Mouse (Mus musculus): ENCODE data around the gene Ezh1.

Ezh1 gene

DNA sequence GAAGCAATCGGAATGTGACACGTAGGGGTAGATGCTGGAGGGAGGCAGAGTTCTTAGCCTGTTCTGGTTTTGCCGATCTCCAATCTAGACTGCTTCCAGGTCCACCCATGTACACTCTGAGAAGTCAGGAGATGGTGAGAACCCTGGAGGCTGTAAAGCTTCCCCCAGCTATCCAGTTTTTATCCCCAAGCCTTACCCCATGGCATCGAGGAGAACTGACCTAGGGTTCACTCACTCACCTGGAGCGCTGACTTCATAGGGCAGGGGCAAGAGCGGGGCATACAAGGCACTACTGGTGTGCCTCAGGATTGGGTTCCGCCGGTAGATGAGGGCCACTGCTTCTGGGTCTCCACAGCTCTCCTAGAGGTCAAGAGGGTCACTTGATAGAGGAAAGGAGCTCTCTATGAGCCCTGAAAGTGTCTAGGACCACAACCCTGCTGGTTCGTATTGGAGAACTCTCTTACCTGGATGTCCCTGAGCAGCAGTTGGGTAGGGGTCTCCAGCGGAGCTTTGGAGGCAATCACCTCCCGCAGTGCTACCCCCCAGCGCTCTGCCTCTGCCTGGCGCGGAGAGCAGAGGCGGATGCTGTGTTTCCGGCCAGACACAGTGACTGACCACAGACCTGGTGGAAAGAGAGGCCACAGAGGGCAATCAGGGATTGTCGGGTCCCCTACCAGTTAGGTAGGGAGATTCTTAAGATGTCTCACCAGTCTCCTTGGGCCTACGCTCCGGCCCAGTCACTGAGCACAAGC lies 58.9 kb downstream of the Ezh1 start:
- DNase-seq = peak in 1 of 2 experiments; percentile 30

DNA sequence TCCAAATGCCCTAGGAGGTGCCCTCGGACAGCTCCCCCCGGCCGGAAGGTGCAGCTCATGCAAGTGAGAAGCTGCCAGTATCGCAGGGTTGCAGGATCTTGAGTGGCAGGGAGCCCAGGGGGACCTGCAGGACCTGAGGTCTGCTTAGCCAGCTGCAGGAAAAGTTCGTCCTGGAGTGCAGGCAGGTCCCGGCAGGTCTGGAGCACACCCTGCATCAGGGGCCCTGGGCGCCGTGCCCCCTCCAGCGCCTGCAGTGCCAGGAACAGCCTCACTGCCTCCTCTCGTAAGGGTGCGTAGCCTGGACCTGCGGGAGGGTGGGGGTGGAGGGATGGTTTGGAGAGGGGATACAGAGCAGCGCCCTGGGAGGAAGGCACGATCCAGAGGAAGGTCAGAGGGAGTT lies 59.9 kb downstream of the Ezh1 start:
- DNase-seq = peak; percentile 23 to 37

DNA sequence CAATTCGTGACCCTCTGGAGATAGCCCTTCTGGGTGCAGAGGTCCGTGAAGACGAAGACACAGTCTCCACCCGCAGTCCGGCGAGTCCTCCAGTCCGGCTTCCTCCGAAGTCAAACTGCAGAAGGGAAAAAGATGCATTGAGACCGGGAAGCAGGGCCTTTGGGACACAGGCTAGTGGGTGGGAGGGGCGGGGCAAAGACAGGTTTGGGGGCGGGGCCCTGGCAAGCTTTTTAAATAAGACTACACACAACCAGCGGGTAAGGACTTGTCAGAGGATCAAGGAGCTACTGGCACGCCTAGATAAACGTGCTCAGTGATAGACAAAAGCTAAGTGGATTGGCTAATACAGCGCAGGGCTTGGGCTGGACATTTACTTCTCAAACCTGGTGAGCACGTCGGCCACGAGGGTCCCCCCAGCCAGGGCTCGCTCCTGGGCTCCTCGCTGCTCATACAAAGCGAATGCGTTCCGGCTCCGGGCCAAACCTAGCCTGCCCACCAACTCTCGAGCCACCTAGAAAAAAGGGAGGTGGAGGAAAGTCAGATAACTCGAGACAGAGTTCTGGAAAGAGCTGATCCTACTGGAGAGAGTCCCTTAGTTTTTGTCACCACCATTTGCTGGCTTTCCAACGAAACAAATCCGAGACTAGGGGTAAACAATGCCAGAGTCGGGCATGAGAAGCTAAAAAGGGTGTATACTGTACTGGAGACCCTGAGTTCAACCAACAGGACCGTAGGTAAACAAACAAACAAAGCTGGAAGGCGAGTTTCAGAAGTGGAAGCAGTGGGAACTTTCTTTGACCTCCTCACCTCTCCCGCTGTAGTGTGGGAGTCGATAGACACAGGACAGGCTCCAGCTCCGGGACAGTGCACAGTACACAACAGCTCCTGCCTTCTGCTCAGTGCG lies 61.3 kb downstream of the Ezh1 start:
- peak; percentile 38 to 39 for DNase-seq

DNA sequence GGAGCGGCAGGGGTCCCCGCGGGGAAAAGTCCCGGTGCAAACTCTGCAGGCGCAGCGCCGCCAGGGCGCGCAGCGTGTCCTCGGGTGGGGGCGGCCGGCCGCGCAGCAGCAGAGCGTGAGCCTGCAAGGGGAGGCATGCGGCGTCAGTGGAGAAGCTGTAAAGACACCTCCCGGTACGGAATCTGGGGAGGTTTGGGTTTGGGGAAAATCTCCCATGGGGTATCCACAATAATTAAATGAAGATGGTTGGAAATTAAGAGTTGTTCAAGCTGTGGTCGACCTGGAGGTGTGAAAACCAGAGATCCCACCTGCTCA lies 62.0 kb downstream of the Ezh1 start:
- peak in 1 of 2 experiments; percentile 47 for DNase-seq

DNA sequence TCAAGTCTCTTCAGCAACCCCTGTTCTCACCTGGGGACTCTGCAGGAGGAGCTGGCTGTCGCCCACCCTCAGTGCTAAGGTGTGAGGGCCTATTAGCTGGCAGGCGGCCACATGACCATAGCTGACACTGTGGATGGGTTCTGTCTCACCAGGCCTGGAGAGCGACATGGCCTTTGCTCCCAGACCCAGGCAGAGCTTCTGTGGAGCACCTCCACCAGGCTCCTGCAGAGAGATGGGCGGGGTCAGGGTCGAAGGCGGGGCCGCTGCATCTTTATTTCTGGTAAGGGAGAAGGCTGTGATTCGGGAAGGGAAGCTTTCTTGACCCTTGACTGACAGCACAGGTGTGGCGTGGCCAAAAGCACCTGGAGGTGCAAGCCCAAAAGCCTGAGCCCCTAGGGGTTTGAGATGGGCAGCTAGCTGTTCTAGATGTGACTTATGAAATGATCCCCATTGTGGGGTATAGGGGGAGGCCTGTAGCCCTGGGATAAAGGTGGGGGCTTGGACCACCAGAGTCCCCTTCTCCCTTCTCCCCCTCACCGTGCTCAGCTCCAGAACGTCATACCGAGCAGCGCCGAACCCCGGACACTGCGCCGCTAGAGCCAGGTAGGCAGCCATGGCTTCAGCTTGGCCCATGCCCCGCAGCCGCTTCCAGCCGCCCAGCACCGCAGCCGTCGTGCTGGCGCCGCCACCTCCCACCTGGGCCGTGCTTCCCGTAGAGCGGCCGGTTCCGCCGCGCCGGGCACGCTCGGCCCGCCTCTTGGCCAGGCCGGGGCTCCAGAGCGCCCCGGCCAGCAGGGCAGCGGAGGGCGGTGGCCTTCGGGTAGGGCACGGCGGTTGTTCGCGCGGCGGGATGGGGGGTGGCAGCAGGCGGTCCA lies 62.5 kb downstream of the Ezh1 start:
- peak; percentile 41 to 60 for DNase-seq

DNA sequence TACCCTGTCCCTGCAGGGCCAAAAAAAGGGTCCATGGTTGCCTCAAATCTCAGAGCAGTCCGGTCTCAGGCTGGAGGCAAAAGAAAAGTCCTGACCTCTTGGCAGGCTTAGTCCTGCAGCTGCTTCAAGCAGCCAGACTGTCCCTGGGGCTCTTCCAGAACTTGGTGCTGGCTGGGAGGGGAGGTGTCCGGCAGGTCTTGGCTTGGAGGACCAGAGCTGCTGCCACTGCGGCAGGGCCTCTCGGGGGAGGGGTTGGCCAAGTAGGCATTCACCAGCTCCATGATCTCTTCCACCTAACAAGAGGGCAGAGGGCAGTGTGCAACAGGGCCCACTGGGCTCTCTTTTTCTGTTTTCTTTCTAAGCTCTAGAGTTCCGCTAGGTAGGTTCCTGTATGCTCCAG lies 63.5 kb downstream of the Ezh1 start:
- peak; percentile 49 to 61 for DNase-seq

DNA sequence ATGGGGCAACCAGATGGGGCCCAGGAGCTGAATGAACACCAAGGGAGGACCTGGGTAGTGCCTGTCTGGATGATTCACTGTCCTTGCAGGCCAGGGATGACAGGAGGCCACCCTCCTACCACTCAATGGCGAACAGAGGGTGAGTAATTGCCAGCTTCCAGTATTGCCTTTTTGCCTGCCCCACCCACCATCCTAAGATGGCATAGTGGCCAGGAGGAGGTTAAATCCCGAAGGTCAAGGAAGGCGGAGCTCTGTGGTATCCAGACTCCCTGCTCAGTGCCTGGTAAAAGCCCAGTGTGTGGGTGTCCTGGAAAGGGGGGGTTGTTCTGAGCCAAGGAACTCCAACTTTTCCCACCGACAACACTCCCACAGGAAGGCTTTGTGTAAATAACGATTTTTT lies 64.0 kb downstream of the Ezh1 start:
- DNase-seq = peak in 1 of 2 experiments; percentile 16

DNA sequence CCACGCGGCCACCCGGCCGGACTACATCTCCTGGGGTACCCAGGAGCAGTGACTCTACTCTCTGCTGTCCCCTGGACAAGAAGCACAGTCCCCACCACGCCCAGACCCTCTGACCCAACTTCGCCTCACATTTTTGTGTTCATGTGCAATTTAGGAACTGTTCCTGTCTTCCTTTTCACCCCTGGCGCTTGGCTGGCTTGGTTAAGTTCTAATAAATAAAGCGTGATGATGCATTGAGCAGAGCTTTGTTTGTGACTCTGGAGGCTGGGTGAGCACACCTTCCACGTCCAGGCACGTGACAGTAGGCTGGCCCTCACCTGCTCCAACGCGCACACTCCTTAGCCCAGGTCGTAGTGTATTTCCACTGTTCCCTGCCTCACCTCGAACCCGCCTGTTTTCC lies 64.7 kb downstream of the Ezh1 start:
- no peak for DNase-seq

DNA sequence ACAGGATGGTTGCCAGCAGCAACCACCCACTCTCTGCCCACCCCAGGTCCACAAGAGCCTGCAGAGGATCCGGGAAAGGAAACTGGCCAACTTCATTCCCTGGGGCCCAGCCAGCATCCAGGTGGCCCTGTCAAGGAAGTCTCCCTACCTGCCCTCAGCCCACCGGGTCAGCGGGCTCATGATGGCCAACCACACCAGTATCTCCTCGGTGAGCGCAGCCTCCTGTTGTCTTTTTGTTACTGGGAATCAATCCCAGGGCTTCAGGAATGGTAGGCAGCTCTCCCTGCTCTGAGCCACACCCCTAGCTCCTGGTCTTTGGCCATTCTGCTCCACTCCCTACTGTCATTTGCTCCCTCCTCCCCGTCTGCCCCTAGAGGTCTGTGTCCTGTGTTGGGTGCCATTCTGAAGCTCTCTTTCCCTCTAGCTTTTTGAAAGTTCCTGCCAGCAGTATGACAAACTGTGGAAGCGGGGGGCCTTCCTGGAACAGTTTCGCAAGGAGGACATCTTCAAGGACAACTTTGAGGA lies 65.2 kb downstream of the Ezh1 start:
- peak; percentile 23 to 38 for DNase-seq

DNA sequence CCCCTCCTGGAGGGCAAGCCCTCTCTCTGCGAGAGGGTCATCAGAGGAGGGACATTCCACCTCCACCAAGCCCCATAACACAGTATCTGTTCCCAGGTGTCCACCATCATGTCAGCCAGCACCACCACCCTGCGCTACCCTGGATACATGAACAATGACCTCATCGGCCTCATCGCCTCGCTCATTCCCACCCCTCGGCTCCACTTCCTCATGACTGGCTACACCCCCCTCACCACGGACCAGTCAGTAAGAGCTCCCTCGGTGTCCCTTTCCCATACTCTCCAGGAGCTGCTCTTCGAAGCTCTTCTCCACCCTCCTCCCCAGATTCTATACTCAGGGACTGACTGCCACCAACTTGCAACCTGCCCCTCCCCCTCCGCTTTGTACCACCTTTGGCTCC lies 66.1 kb downstream of the Ezh1 start:
- DNase-seq = peak in 1 of 2 experiments; percentile 29

DNA sequence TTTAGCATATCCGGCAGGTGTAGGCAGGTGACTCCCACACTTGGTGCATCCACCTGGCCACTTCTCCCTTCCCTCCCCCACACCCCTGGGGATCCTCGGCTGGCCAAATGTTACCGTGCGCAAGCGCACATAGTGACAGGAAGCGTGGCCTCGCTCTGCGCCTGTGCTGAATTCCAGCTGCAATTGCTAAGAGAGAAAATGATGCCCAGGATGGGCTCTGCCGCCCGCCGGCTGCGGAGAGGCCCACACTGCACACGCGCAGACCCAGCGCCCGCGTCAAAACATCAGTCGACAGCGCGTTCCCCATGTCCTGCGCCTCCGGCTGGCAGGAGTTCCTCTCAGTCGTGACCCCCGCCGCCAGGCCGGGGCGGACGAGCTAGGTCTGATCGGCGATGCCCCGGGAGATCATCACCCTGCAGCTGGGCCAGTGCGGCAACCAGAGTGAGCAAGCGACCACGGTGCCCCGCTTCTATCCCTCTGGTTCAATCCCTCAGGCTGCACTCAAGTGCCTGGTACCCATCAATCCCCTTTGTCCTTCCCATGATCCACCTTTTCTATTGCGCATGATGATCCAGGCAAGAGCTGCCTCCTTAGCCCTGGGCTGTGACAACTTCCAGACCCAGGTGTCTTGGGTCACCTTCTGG lies 70.4 kb downstream of the Ezh1 start, which contains the start of gene Tubg2:
Gene Tubg2, plus strand, starts transcription at position 180 of the 644 bp plus-strand sequence.
- DNase-seq = peak; percentile 86 to 88

DNA sequence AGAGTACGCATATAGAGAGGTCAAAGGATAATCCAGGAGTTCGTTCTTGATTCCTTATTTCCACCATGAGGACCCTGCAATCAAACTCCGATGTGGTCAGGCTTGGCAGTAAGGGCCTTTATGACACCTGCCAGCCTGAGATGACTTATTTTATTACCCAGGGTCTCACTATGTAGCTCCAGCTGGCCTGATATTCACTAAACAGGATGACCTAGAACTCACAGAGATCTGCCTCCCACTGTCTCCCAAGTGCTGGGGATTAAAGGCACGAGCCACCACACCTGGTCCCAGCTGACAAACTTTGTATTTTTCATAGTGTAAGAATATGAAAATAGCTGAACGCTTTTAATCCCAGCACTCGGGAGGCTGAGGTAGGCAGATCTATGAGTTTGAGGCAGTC lies 71.1 kb downstream of the Ezh1 start:
- DNase-seq = no peak

DNA sequence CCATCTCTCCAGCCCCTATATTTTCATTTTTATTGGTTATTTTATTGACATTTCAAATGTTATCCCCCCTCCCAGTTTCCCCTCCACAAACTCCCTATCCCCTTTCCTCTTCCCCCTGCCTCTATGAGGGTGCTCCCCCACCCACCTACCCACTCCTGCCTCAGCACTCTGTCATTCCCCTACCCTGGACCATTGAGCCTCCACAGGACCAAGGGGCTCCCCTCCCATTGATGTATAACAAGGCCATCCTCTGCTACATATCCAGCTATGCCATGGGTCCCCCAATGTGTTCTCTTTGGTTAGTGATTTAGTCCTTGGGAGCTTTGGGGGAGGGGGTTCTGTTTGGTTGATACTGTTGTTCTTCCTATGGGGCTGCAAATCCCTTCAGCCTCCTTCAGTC lies 71.6 kb downstream of the Ezh1 start:
- DNase-seq = no peak

DNA sequence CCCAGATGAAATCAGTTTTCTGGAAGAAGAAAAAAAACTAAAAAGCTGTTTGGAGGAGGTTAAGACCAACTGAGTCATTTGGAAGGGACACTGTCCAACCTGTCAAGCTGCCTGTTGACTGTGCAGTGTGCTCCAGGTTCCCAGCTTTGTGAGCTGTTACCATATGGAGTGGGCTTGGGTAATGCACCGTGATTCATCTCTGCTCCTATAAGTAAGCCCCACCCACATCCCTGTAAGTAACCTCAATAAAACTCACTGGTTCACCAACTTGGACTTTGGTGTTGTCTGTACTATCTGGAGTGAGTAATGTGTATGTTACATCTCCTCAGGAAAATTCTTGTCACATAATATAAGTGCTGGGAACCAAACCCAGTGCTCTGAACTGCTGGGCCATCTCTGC lies 73.4 kb downstream of the Ezh1 start:
- DNase-seq = no peak

DNA sequence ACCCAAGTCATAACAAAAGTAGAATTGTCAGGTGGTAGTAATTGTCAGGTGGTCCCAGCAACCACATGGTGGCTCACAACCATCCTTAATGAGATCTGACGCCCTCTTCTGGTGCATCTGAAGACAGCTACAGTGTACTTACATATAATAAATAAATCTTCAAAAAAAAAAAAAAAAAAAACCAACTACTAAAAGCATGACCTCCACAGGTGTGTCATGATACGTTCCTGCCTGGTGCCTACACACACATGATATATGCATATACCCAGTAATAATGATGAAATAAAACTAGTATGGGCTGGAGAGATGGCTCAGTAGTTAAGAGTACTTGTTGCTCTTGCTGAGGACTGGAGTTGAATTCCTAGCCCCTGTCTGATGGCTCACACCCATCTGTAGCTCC lies 75.2 kb downstream of the Ezh1 start:
- no peak for DNase-seq

DNA sequence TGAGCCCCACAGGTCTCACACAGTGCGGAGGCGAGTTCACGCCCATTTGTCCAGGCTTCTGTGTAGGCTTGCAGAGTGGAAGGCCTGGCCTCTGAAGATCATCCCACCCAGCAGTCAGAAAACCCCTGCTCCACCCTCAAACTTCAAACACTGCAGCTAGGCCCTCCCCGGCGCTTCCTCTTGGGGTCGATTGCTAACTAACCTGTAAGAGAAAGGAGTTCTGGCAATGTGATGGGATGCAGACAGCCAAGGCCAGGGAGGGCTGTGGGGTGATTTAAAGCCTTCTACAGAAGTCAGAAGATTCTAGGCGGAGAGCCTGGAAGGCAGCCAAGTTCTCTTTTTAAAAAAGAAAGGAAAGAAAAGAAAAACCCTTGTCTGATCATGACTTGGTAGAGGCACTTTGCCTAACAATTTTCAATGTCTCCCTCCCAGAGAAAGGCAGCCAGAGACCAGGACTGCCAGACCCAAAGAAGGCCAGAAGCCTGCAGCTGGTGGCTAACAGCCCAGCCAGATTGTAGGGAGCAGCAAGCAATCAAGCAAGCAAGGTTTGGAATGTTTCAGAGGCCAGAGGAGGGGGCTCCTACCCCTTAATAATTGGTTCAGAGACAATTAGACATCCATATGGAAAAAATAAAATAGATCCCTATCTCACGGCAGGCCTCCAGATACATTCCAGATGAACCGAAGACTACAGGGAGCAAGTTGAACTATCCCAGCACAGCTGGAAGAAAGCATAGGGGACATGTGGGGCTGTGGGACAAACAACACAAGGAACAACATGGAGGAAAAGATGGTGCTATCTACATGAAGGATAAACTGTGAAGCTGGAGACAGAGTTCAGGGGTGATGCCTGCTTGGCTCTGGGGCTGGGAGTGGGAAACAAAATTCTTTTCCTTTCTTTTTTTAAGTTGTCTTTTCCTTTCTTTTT lies 76.8 kb downstream of the Ezh1 start:
- DNase-seq = no peak

DNA sequence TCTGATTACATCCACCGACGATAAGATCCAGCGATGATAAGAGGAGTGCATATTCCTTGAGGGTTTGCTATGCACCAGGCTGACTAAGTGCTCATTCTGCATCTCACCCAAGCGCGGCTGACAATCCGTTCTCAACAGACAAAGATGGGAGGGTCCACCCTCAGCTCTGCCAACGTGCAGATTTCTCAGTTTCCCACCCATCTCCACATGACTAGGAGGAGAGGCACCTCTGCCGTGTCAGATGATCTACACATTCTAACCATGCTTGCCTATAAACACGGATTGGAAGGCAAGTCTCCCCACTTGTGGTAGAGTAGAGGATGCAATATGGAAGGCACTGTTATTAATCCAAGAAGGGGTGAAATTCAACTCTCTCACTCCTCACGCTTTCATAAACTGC lies 77.5 kb downstream of the Ezh1 start:
- DNase-seq = no peak

DNA sequence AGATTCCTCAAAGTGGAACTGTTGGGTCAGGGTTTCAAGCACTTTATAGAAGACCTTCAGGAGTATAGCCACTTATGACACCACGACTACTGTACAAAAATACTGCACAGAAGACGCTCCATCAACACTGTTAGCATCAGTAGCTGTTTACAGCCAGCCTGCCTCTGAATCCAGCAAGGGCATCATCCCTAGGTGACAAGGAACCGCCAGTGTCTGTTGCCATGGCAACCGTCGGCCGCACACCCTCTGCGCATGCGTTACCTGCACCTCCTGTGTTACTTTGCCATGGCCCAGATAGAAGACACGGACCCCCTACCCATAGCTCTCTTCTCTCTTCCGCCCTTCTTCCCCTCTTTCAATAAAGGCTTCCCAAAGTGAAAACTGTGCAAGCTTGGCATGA lies 79.9 kb downstream of the Ezh1 start:
- peak; percentile 50 to 76 for DNase-seq

DNA sequence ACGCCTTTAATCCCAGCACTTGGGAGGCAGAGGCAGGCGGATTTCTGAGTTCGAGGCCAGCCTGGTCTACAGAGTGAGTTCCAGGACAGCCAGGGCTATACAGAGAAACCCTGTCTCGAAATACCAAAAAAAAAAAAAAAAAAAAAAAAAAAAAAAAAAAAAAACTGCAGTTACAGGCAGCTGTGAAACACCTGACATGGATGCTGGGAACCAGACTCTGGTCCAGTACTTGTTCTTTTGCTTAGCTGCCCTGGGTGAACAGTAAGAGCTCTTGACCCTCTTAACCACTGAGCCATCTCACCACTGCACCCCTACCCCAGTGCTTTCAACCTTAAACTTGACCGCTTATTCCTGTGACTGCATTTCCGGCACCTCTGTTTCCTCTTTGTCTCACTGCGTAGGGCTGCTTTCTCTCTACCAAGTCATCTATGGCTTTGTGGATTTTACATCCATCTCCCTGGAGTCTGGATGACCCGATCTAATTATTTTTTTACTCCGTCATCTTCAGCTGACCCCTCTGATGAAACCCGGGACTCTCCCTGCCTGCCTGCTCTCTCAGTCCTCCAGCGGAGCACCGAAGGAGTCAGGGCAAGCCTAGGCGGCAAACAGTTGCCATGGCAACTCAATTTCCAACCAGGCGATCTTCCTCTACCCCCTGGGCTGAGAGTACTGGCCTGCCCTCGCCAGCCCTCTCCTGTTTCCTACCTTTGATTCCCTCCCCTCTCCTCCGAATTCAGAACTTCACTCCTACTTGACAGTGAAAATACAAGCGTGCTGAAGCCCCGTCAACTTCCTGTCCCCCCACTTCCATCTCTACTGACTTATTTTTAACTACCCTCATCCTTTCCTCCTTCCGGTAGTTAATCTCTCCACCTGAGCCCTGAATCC lies 82.7 kb downstream of the Ezh1 start:
- DNase-seq = peak; percentile 59 to 71
